Mouse (Mus musculus): ENCODE results near the gene Ddx27.

GRCm38 (mm10) chr2:167048223-167048622 lies 33.2 kb downstream of the Ddx27 start:
- TF ChIP-seq CTCF (IDR thresholded peaks at IDR 0.05; ENCODE audit: low read depth) (no peak), EP300 (optimal IDR thresholded peaks at IDR 0.05) (no peak)

Data from stomach, postnatal 0 days (tissue).